Mouse (Mus musculus): ENCODE data around the gene Psmd8. TPM values are rescaled to one million over a fixed set of nuclear protein-coding genes. Genes with fewer than 3 reads are reported as not detected.
"Not testable (repeated sequence)": the region's sequence is repeated elsewhere in the genome, so short reads cannot be mapped to it uniquely, and the experiment has no call there.

Gene Psmd8
- 159 and 187 TPM in 2 replicates for total RNA-seq (2014; fragmentation: Nextera tagmentation)
- 154 and 158 TPM in 2 replicates for total RNA-seq (2017)

DNA sequence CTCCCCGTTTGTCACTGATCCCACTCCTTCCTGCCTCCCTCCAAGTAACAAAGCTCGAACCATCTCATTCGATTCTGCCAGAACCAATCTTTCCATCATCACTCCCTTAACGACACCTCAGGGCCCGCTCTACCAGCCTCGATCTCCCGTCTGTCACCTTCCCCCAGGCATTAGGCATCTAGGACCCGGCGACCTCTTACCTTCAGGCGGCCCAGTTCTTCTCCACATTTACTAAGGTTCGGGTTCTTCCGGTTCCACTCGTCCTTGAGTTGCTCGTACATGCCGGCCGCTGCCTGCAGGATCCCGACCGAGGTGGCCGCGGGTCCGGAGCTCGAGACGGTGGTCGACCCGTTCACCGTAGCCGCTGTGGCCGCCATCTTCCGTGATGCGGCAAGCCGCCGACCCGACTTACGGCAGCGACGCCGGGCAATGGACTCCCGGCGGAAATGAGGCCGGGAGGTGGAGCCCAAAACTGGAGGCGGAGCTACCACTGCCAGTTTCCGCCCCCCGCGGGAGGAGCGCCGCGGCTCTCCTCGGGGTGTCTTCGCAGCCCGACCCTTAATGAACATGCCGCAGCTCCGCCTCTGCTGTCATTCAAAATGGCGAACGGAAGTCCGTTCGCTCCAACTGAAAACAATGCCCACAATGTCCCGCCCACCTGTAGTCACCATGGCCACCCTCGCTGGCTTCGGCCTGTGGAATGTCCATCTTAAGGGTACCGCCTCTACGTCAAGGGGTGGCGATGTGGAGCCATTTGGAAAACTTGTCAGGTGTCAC, at the start of gene Psmd8:
Gene Psmd8, minus strand, starts transcription at position 625 of the 777 bp plus-strand sequence.
- ATAC-seq (replicated peaks; ENCODE audit: low FRiP score, low TSS enrichment, poor library complexity, severe bottlenecking) = peak; percentile 96

DNA sequence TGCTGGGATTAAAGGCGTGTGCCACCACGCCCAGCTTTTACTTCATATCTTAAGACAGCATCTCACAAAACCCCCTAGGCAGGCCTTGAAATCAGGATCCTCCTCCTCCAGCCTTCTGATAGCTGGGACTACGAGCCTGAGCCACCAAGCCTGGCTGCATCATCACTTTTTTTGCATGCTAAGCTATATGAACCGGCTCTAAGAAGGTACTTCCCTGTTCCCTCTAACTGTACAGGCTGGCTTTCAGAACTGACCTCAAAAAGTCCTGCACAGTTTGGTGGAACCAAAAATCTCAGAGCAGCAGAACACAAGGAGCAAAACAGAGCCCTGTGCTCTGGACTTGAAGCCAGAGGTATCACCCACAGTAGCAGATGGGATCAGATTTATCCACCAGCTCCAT, 47.7 kb upstream of the Psmd8 start:
- ATAC-seq (replicated peaks; ENCODE audit: low FRiP score, low TSS enrichment, poor library complexity, severe bottlenecking) = no peak

DNA sequence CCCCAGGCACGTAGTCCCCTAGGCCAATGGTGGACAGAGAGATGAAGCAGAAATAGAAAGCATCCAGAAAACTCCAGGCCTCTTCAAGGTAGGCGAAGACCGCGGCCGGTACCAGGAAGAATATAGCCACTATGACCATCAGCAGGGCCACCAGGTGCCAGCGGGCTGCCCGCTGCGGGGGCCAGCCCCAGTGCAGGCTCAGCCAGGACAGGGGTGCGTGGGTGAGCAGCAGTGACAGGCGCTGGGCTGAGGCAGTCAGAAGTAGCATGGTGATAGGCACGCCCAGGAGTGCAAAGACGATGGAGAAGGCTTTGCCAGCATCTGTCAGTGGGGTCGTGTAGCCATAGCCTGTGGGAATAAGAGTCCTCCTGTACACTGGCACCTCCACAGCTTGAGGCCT, 45.0 kb upstream of the Psmd8 start:
- no peak for ATAC-seq (replicated peaks; ENCODE audit: low FRiP score, low TSS enrichment, poor library complexity, severe bottlenecking)

GRCm38 (mm10) chr7:29224756-29225394, 44.4 kb upstream of the Psmd8 start:
- no peak for ATAC-seq (replicated peaks; ENCODE audit: low FRiP score, low TSS enrichment, poor library complexity, severe bottlenecking)

DNA sequence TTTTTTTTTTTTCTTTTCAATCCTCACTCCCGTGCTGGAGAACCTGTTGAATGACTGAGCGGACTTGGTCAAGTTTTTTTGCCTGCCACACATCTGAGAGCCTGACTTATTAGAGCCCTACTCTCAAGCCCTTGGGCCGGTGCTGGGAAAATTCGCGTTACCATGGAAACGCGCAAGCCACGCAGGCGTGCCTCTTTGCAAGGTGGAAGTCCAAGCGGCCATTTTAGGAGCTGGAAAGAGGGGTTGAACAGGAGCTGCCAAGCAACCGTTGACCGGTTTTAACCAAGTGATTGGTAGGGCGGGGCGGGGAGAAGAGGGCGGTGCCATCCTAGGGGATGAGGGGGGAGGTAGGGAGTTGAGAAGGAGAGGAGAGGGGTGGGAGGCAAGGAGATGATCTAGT, 34.3 kb upstream of the Psmd8 start:
- ATAC-seq (replicated peaks; ENCODE audit: low FRiP score, low TSS enrichment, poor library complexity, severe bottlenecking) = no peak

DNA sequence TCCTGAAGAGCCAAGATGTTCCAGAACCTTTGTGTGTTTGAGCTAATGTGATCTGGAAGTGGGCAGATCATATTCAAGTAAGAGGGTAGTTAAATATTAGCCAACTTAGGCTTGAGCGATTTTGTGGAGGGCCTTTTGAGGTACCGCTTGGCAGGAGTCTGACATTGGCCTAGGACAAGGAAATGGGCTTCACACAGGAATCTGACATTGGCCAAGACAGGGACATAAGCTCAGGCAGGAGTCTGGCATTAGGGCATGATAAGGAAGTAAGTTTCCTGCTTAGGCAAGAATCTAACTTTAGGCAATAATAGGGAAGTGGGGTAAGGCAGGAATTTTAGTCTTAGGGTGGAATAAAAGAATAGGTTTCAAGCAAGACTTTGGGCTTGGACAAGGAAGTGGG, 33.7 kb upstream of the Psmd8 start:
- no peak for ATAC-seq (replicated peaks; ENCODE audit: low FRiP score, low TSS enrichment, poor library complexity, severe bottlenecking)

- no peak for ATAC-seq (replicated peaks; ENCODE audit: low FRiP score, low TSS enrichment, poor library complexity, severe bottlenecking)
These were observed 33.2 kb upstream of the Psmd8 start, which contains the start of gene Catsperg1 for GRCm38 (mm10) chr7:29213675-29214082. Catsperg1 (minus strand) TSS chr7:29214035.

DNA sequence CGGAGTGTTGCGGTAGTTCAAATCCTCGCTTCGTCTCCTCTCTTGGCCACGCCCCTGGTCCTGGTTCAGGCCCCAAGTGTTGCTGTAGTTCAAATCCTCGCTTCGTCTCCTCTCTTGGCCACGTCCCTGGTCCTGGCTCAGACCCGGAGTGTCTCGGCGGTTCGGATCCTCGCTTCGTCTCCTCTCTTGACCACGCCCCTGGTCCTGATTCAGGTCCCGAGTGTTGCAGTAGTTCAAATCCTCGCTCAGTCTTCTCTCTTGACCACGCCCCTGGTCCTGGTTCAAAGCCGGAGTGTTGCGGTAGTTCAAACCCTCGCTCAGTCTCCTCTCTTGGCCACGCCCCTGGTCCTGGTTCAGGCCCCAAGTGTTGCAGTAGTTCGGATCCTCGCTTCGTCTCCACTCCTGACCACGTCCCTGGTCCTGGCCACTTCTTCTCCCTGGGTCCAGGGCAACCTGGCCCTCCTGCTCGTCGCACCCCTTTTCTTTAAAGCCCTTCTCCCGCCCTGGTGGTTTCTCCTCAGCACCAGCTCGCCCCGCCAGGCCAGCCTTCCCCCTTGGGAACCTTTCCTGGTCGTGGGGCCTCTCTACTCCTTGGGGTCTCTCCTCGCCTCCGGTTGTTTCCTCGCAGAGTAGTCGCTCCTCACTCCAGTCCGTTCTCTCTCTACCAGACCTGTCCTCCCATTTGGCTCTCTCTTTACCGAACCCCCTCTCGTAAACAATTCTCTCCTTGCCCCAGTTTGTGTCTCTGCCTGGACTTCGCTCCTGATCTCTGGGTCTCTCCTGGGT, 32.5 kb upstream of the Psmd8 start:
- not testable (repeated sequence) for ATAC-seq (replicated peaks; ENCODE audit: low FRiP score, low TSS enrichment, poor library complexity, severe bottlenecking)

DNA sequence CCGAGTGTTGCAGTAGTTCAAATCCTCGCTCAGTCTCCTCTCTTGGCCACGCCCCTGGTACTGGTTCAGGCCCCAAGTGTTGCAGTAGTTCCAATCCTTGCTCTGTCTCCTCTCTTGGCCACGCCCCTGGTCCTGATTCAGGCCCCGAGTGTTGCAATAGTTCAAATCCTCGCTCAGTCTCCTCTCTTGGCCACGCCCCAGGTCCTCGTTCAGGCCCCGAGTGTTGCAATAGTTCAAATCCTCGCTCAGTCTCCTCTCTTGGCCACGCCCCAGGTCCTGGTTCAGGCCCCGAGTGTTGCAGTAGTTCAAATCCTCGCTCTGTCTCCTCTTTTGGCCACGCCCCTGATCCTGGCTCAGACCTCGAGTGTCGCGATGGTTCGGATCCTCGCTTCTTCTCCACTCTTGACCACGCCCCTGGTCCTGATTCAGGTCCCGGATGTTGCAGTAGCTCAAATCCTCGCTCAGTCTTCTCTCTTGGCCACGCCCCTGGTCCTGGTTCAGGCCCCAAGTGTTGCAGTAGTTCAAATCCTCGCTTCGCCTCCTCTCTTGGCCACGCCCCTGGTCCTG, 31.8 kb upstream of the Psmd8 start:
- no peak for ATAC-seq (replicated peaks; ENCODE audit: low FRiP score, low TSS enrichment, poor library complexity, severe bottlenecking)

DNA sequence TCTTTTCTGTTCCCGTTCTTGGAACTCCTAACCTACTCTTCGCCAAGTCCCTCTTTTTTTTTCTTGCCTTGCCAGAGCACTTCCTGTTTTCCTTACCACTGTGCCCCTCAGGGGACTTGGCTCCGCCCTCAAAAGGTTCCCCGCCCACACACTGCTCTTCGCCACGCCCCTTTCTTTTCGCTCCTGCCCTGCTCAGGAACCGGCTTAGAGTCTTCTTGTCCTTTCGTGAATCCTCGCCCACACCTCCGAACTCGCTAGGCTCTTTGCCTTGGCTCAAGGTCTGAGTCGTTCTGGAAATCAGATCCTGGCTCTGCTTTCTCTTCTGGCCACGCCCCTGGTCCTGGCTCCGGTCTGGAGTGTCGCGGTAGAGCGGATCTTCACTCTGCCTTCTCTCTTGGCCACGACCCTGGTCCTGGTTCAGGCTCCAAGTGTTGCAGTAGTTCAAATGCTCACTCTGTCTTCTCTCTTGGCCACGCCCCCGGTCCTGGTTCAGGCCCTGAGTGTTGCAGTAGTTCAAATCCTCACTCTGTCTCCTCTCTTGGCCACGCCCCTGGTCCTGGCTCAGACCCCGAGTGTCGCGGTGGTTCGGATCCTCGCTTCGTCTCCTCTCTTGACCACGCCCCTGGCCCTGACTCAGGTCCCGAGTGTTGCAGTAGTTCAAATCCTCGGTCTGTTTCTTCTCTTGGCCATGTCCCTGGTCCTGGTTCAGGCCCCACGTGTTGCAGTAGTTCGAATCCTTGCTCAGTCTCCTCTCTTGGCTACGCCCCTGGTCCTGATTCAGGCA, 31.1 kb upstream of the Psmd8 start:
- ATAC-seq (replicated peaks; ENCODE audit: low FRiP score, low TSS enrichment, poor library complexity, severe bottlenecking) = peak; percentile 90

- ATAC-seq (replicated peaks; ENCODE audit: low FRiP score, low TSS enrichment, poor library complexity, severe bottlenecking) = peak; percentile 67
These were observed 30.5 kb upstream of the Psmd8 start for GRCm38 (mm10) chr7:29211013-29211412.

GRCm38 (mm10) chr7:29202577-29202976, 22.1 kb upstream of the Psmd8 start:
- ATAC-seq (replicated peaks; ENCODE audit: low FRiP score, low TSS enrichment, poor library complexity, severe bottlenecking) = no peak

DNA sequence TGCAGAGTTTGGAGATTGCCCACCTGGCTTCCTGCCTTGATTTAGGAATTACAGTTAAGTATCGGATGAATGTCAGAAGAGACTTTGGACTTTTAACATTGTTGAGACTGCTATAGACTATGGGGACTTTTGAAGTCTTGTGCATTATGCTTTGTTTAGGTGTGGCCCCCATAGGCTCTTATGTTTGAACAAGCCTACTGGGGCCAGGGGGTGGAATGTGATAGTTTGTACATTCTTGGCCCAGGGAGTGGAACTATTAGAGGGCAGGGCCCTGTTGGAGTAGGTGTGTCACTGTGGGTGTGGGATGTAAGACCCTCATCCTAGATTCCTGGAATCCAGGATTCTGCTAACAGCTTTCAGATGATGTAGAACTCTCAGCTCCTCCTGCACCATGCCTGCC, 13.7 kb upstream of the Psmd8 start:
- not testable (repeated sequence) for ATAC-seq (replicated peaks; ENCODE audit: low FRiP score, low TSS enrichment, poor library complexity, severe bottlenecking)

DNA sequence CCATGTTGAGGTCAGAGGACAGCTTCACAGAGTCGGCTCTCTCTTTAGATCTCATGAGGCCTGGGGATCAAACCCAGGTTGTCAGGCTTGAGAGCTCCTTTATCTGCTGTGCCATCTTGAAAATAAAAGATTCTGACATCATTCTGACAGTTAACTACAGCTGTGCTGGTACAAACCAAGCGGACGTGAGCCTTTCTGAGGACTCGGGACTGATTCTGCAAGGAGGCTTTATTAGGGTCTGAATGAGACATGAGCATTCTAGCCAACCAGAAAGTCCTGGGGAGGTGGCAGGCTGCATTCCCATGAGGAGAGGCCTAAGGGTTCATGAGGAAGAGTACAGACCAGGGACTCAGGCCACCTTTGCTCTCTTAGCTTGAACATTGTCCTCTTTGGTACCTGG, 822 bp upstream of the Psmd8 start:
- ATAC-seq (replicated peaks; ENCODE audit: low FRiP score, low TSS enrichment, poor library complexity, severe bottlenecking) = not testable (repeated sequence)

GRCm38 (mm10) chr7:29180854-29181236, 344 bp upstream of the Psmd8 start:
- ATAC-seq (replicated peaks; ENCODE audit: low FRiP score, low TSS enrichment, poor library complexity, severe bottlenecking) = no peak

GRCm38 (mm10) chr7:29179323-29179722, 1.2 kb downstream of the Psmd8 start:
- peak; percentile 22; the same call in 1 of the 2 replicates for ATAC-seq (replicated peaks; ENCODE audit: low FRiP score, low TSS enrichment, poor library complexity, severe bottlenecking)

DNA sequence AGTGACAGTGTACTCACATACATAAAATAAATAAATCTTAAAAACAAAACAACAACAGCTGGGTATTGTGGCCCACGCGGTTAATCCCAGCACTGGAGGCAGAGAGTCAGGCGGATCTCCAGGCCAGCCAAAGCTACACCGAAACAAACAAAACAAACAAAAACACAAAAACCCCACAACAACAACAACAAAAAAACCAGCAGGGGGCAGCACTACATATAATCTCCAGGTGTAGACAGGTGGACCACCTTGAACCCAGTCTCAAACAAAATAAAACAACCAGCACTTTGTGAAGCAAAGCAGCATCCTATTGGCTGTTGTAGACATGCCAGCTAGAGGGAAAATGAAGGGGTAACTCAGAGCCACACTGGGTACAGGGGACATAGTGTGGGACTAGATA, 2.4 kb downstream of the Psmd8 start:
- no peak for ATAC-seq (replicated peaks; ENCODE audit: low FRiP score, low TSS enrichment, poor library complexity, severe bottlenecking)

DNA sequence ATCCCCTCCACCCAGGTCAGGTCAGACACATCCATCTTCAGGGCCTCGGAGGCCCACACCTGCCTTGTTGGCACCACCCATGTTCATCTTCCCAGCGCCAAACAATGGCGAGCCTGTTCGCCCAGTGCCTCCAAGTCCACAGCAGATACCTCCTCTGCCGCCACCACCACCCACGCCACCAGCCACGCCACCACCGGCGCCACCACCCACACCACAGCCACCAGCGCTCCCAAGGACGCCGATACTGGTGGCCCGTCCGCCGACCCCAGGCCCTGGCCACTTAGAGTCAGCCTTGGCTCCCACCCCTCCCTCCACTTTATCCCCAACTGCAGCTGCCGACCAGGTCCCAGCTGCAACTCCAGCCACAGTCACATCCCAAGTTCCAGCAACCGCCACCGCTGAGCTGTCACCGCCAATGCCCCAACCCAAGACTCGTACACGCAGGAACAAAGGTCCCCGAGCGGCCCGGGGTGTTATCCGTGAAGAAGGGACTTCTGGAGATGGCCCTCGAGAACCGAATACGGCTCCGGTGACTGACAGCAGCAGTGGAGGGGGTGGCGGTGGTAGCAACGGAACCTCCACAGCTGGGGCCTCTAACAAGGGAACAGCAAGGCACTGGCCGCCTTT, 8.0 kb downstream of the Psmd8 start:
- ATAC-seq (replicated peaks; ENCODE audit: low FRiP score, low TSS enrichment, poor library complexity, severe bottlenecking) = no peak

Data from megakaryocyte-erythroid progenitor cell, adult 5-6 weeks (primary cell).